Mouse (Mus musculus): ENCODE measurements around the gene Tssk1. TPM values are rescaled to one million over a fixed set of nuclear protein-coding genes. Genes with fewer than 3 reads are reported as not detected.

Gene Tssk1
- polyA plus RNA-seq, 1 experiment from 2014 or later: not detected

DNA sequence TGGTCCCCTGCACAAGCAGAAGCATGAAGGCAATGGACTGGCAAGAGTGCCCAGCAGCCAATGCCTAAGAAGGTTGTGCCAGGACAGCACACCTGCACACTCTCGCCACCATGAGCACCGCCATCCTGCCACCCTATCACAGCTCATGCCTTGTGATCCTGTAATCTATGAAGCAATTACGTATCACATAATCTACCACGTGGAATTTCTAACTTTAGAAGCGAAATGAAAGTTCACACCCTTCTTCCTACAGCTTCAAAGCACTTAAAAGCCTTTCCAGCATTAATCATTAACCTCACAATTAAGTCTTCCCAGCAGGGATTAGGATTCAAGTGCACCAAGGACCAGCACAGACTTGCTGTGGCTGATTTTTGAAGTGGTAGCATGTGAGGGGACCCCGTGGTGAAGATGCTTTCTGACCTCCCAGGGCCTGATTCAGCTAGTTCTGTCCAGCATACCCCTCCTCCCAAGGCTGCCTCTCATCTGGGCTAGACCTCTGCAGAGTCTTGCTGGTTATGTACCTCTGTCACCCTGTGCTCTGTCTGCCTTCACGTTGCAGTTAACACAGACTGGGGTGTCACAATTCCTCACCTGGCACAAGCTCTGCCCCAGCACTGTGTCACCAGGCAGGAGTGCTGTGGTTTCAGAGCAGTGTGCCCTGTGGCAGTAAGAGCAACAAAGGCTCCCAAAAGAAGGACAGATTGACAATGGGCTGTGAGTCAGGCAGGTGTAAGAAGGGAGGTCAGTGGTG is 51.2 kb downstream of the Tssk1 start:
- Histone ChIP-seq H3K4me2 (no peak overlapping the region), H3K9ac (no peak overlapping the region), H3K9me3 (replicated peaks) (no peaks in the 10 kb centered on the region), H3K27me3 (no peaks in the 10 kb centered on the region), H3K27ac (replicated peaks) (no peak overlapping the region), H3K4me1 (replicated peaks) (no peaks in the 10 kb centered on the region), H3K4me3 (replicated peaks) (no peak overlapping the region), H3K36me3 (replicated peaks) (no peaks in the 10 kb centered on the region)
- WGBS (ENCODE audit: insufficient replicate concordance): 43% methylated on average over 7 of the region's 7 CpGs
- ATAC-seq (ENCODE audit: insufficient read depth): no peak

Other genes with a start within 250 kb of the Tssk1 start
- 2.0 and 2.5 TPM in 2 replicates for gene Ccdc74a, start 247.8 kb upstream of the Tssk1 start, polyA plus RNA-seq (2015; fragmentation: Nextera tagmentation; extraction: Ambion mirVana)
- gene Med15, start 161.3 kb upstream of the Tssk1 start, polyA plus RNA-seq (2015; fragmentation: Nextera tagmentation; extraction: Ambion mirVana): 15.9 and 17.1 TPM in 2 replicates
- gene Klhl22, start 134.6 kb upstream of the Tssk1 start, polyA plus RNA-seq (2015; fragmentation: Nextera tagmentation; extraction: Ambion mirVana): 13.0 and 14.3 TPM in 2 replicates
- 1.0 and 1.8 TPM in 2 replicates for gene Scarf2, start 96.9 kb upstream of the Tssk1 start, polyA plus RNA-seq (2015; fragmentation: Nextera tagmentation; extraction: Ambion mirVana)
- gene B830017H08Rik, start 61.1 kb upstream of the Tssk1 start, polyA plus RNA-seq (2015; fragmentation: Nextera tagmentation; extraction: Ambion mirVana): not detected in 2 replicates
- gene Car15, start 55.9 kb upstream of the Tssk1 start, polyA plus RNA-seq (2015; fragmentation: Nextera tagmentation; extraction: Ambion mirVana): 0.55 and 0.89 TPM in 2 replicates
- gene Gm20518, start 2.6 kb upstream of the Tssk1 start, polyA plus RNA-seq (2015; fragmentation: Nextera tagmentation; extraction: Ambion mirVana): 0.03 and 0.07 TPM in 2 replicates
- gene Dgcr2, start 4.3 kb downstream of the Tssk1 start, polyA plus RNA-seq (2015; fragmentation: Nextera tagmentation; extraction: Ambion mirVana): 18.3 and 22.0 TPM in 2 replicates
- gene Tssk2, start 4.4 kb downstream of the Tssk1 start, polyA plus RNA-seq (2015; fragmentation: Nextera tagmentation; extraction: Ambion mirVana): not detected in 2 replicates
- 9.9 and 10.0 TPM in 2 replicates for gene Ess2, start 17.1 kb downstream of the Tssk1 start, polyA plus RNA-seq (2015; fragmentation: Nextera tagmentation; extraction: Ambion mirVana)
- not detected in 2 replicates for gene Gsc2, start 20.8 kb downstream of the Tssk1 start, polyA plus RNA-seq (2015; fragmentation: Nextera tagmentation; extraction: Ambion mirVana)
- 63.1 and 69.7 TPM in 2 replicates for gene Slc25a1, start 34.0 kb downstream of the Tssk1 start, polyA plus RNA-seq (2015; fragmentation: Nextera tagmentation; extraction: Ambion mirVana)
- 1.7 and 2.0 TPM in 2 replicates for gene Vpreb2, start 86.2 kb downstream of the Tssk1 start, polyA plus RNA-seq (2015; fragmentation: Nextera tagmentation; extraction: Ambion mirVana)
- 22.1 and 22.3 TPM in 2 replicates for gene Dgcr6, start 158.6 kb downstream of the Tssk1 start, polyA plus RNA-seq (2015; fragmentation: Nextera tagmentation; extraction: Ambion mirVana)
- 2.5 and 2.6 TPM in 2 replicates for gene Prodh, start 196.0 kb downstream of the Tssk1 start, polyA plus RNA-seq (2015; fragmentation: Nextera tagmentation; extraction: Ambion mirVana)
- gene Rtn4r, start 233.4 kb downstream of the Tssk1 start, polyA plus RNA-seq (2015; fragmentation: Nextera tagmentation; extraction: Ambion mirVana): 0.33 and 0.47 TPM in 2 replicates